Mouse (Mus musculus): ENCODE results near the gene Ppp2r1b.

DNA sequence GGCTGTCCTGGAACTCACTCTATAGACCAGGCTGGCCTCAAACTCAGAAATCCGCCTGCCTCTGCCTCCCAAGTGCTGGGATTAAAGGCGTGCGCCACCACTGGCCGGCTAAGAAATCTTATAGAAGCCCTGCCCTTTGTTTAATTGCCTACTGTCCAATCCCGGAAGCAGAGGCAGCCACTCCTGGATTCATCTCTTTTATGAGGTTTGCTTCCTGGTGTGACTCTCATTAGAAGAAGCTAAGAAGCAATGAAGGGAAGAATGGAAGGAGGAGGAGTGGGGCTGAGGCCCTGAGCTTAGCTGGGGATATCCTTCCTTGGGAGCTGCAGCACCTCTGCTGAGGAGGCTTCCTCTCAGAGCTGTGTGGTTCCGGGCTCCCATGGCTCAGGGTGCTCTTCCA lies 23.4 kb upstream of the Ppp2r1b start:
- TF ChIP-seq POLR2A (IDR thresholded peaks at IDR 0.05; ENCODE audit: borderline replicate concordance, low read depth, low read length) (no peak), CTCF (IDR thresholded peaks at IDR 0.05; ENCODE audit: low read depth, low read length) (no peak)

Data from bone marrow macrophage, adult 2 months (primary cell).